Mouse (Mus musculus) limb, embryonic 13.5 days (tissue): ENCODE measurements at regions not wholly inside any gene's neighbourhood (a gene's known extent, or its start where the extent isn't known, plus 50 kb on each side); places are given as distances from the start of the nearest gene placed in this dataset.

Source experiments
- ATAC-seq: fragments of 200-750 bp; cut with Nextera tagmentation; 2 replicates; pipeline ENCODE4 v1.8.0; 2017; ENCODE audit warnings: low read depth, moderate number of reproducible peaks, moderate TSS enrichment; ENCODE audit not compliant: low FRiP score
- H3K27ac ChIP-seq: fragments of 300-500 bp; sonication (generic); 2 replicates; pipeline ENCODE4 v1.5.1; 2015; ENCODE audit warnings: inconsistent platforms, mild to moderate bottlenecking, moderate library complexity
- H3K27me3 ChIP-seq: fragments of 300-500 bp; sonication (generic); 2 replicates; pipeline ENCODE4 v1.6.1; 2015; ENCODE audit warnings: mild to moderate bottlenecking, inconsistent platforms
- H3K36me3 ChIP-seq: fragments of 300-500 bp; sonication (generic); 2 replicates; pipeline ENCODE4 v1.6.1; 2015; ENCODE audit warnings: inconsistent platforms, mild to moderate bottlenecking, moderate library complexity
- H3K4me1 ChIP-seq: fragments of 300-500 bp; sonication (generic); 2 replicates; pipeline ENCODE4 v1.6.1; 2015; ENCODE audit warnings: inconsistent platforms
- H3K4me2 ChIP-seq: fragments of 300-500 bp; sonication (generic); replicated peaks from 2 replicates; pipeline ENCODE4 v1.6.1; 2015; ENCODE audit warnings: inconsistent platforms, mild to moderate bottlenecking, moderate library complexity
- H3K4me3 ChIP-seq: fragments of 300-500 bp; sonication (generic); 2 replicates; pipeline ENCODE4 v1.5.1; 2015; ENCODE audit warnings: moderate library complexity, mild to moderate bottlenecking, inconsistent platforms
- H3K9ac ChIP-seq: fragments of 300-500 bp; sonication (generic); 2 replicates; pipeline ENCODE4 v1.6.1; 2015; ENCODE audit warnings: mild to moderate bottlenecking, inconsistent platforms
- H3K9me3 ChIP-seq: fragments of 300-500 bp; sonication (generic); 2 replicates; pipeline ENCODE4 v1.6.1; 2016; ENCODE audit warnings: inconsistent platforms
- WGBS: fragments of 180-500 bp; shearing (Covaris S2); methylation state at CpG from one replicate; pipeline ENCODE4 v1.1.7; 2015; 5-methylcytosine and 5-hydroxymethylcytosine counted together

DNA sequence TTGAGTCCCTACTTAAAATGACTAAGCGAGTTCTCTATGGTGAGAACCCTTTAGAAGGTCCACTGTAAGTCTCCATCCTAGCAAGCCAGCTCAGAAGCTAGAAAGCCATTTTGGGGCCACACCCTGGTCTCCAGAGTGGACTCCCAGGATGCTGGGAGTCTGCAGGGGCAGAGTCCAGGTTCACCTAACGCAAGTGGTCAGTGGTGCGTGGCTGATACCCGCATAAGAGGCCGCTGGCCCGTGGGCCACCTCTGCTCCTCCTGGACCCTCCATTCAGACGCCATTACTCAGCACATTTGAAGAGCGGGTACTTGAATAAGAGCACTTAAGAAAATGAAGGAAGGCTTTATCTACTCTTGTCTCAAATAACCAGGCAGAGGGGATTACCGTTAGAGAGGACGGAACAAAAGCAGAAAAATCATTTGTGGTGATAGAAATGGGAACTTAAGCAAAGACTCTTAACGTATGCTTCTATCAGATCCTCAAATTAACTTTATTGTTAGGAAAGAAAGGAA lies 504.4 kb downstream of the Irx1 start:
- peak overlapping the region; percentile 26 for H3K4me3 ChIP-seq
- no peaks in the 10 kb centered on the region for H3K36me3 ChIP-seq
- H3K4me2 ChIP-seq, result peak overlapping the region; percentile 55
- no peaks in the 10 kb centered on the region for H3K9me3 ChIP-seq
- no peak overlapping the region for H3K9ac ChIP-seq
- WGBS, result 47% methylated on average over 11 of the region's 11 CpGs
- ATAC-seq, result peak; percentile 49; the same call in 1 of the 2 replicates
- H3K4me1 ChIP-seq, result peaks cover 27% of the 10 kb centered on the region
- peaks cover 72% of the 10 kb centered on the region for H3K27me3 ChIP-seq
- H3K27ac ChIP-seq, result peak overlapping the region; percentile 58; the same call in 1 of the 2 replicates

- peaks cover 72% of the 10 kb centered on the region for H3K27me3 ChIP-seq
Observed at GRCm38 (mm10) chr13:71458061-71458935, 505.2 kb downstream of the Irx1 start.

GRCm38 (mm10) chr13:71457550-71457949 lies 506.0 kb downstream of the Irx1 start:
- Histone ChIP-seq H3K27ac (peak overlapping the region; percentile 29; the same call in 1 of the 2 replicates), H3K27me3 (peaks cover 66% of the 10 kb centered on the region), H3K4me2 (no peak overlapping the region), H3K4me1 (peaks cover 34% of the 10 kb centered on the region), H3K36me3 (no peaks in the 10 kb centered on the region), H3K9me3 (no peaks in the 10 kb centered on the region), H3K9ac (no peak overlapping the region), H3K4me3 (no peak overlapping the region)
- WGBS, result 59% methylated on average over 3 of the region's 3 CpGs
- ATAC-seq, result no peak

More at GRCm38 (mm10) chr13:71458061-71458935, 505.2 kb downstream of the Irx1 start:
- Histone ChIP-seq H3K36me3 (no peaks in the 10 kb centered on the region), H3K9ac (0 out of 2 replicates have a peak overlapping the region, but pooled peaks have one; percentile 26), H3K4me1 (peaks cover 33% of the 10 kb centered on the region), H3K4me2 (peak overlapping the region; percentile 55), H3K27ac (peak overlapping the region; percentile 58; the same call in 1 of the 2 replicates), H3K9me3 (no peaks in the 10 kb centered on the region), H3K4me3 (peak overlapping the region; percentile 26)
- ATAC-seq, result peak; percentile 85
- 4% methylated on average over 25 of the region's 25 CpGs for WGBS

DNA sequence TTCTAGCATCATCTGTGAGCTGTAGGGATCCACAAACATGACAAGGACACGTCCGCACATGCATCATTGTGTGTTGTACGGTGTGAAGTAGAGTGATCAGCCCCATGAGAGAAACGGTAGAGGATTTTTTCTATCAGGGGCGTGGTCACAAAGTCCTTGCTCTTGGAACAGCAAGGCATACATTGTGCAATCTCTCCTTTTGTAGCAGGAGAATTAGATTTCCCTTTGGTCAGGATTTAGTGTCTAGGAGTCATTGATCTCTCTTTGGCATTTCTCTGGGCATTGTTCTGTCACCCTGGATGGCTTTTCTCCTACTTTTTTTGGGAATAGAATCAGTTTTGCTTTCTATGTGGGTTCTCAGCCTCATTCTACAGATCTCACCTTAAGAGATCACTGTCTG lies 511.3 kb downstream of the Irx1 start:
- Histone ChIP-seq H3K4me1 (peaks cover 25% of the 10 kb centered on the region; the same call in 1 of the 2 replicates), H3K9me3 (no peaks in the 10 kb centered on the region), H3K27ac (peak overlapping the region; percentile 53; the same call in 1 of the 2 replicates), H3K36me3 (no peaks in the 10 kb centered on the region), H3K4me2 (no peak overlapping the region), H3K9ac (no peak overlapping the region), H3K4me3 (no peak overlapping the region), H3K27me3 (peaks cover 41% of the 10 kb centered on the region)
- 84% methylated on average over 5 of the region's 5 CpGs for WGBS
- ATAC-seq, result no peak

GRCm38 (mm10) chr13:71437601-71438099 lies 525.9 kb downstream of the Irx1 start:
- H3K4me1 ChIP-seq, result no peaks in the 10 kb centered on the region
- peaks cover 2% of the 10 kb centered on the region; the same call in 1 of the 2 replicates for H3K27me3 ChIP-seq
- H3K27ac ChIP-seq, result no peak overlapping the region
- ATAC-seq, result no peak
- no peaks in the 10 kb centered on the region for H3K9me3 ChIP-seq
- no peaks in the 10 kb centered on the region for H3K36me3 ChIP-seq
- no peak overlapping the region for H3K4me2 ChIP-seq
- WGBS, result 65% methylated on average over 2 of the region's 2 CpGs
- H3K4me3 ChIP-seq, result no peak overlapping the region
- no peak overlapping the region for H3K9ac ChIP-seq

DNA sequence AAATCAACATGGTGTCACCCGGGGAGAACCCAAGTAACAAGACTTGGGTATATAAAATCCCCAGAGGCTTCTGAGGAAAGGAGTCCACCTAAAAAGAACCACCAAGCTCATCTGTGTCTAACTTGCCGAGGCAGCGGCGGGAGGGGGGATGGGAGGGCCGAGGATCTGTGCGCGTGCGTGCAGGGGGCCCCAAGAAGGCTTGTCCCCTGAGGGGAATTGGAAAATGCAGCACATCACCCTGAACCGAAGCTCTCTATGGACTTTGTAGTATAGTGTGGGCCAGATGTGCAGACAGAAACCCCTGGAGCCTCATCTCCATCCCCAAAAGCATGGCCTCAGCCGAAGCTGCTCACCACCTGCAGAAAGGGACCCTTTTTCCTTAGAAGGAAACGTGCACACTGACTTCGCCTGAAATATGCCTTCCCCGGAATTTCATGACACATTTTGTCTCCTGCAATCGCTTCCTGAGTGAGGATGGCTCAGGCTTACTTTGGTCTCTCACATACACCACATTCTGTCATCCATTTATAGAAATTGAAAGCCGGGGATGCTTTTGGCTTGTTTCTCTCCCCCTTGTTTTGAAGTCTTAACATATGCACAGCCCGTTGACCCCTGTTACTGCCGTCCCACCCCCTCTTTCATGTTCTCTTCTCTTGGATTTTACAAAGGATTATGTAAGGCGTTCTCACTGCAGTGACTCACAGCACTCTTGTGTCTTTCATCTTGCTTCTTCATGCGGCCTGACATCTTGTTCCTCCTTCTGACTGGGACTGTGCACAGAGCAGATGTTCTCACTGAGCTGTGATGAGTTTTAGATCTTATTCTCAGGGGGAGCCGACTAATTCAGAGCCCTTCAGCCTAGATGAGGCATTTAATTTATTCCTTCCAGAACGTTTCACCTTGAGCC lies 559.6 kb downstream of the Irx1 start:
- no peaks in the 10 kb centered on the region for H3K9me3 ChIP-seq
- no peaks in the 10 kb centered on the region for H3K27me3 ChIP-seq
- H3K4me1 ChIP-seq, result no peaks in the 10 kb centered on the region
- H3K36me3 ChIP-seq, result no peaks in the 10 kb centered on the region
- ATAC-seq, result no peak
- H3K4me2 ChIP-seq, result no peak overlapping the region
- no peak overlapping the region for H3K4me3 ChIP-seq
- no peak overlapping the region for H3K9ac ChIP-seq
- no peak overlapping the region for H3K27ac ChIP-seq
- 55% methylated on average over 21 of the region's 21 CpGs for WGBS

- H3K36me3 ChIP-seq, result no peaks in the 10 kb centered on the region
- no peak for ATAC-seq
- H3K27ac ChIP-seq, result no peak overlapping the region
Observed at GRCm38 (mm10) chr13:71393716-71394309, 552.2 kb upstream of the Adamts16 start.

GRCm38 (mm10) chr13:71378641-71379040 lies 537.0 kb upstream of the Adamts16 start:
- no peak overlapping the region for H3K9ac ChIP-seq
- H3K4me2 ChIP-seq, result no peak overlapping the region
- no peaks in the 10 kb centered on the region for H3K36me3 ChIP-seq
- 90% methylated on average over 2 of the region's 2 CpGs for WGBS
- no peak overlapping the region for H3K27ac ChIP-seq
- H3K4me1 ChIP-seq, result no peaks in the 10 kb centered on the region
- H3K4me3 ChIP-seq, result no peak overlapping the region
- ATAC-seq, result no peak
- H3K27me3 ChIP-seq, result no peaks in the 10 kb centered on the region
- H3K9me3 ChIP-seq, result no peaks in the 10 kb centered on the region

More at GRCm38 (mm10) chr13:71393716-71394309, 552.2 kb upstream of the Adamts16 start:
- H3K4me1 ChIP-seq, result no peaks in the 10 kb centered on the region
- H3K4me3 ChIP-seq, result no peak overlapping the region
- H3K9ac ChIP-seq, result no peak overlapping the region
- H3K27me3 ChIP-seq, result no peaks in the 10 kb centered on the region
- 54% methylated on average over 10 of the region's 10 CpGs for WGBS
- H3K4me2 ChIP-seq, result no peak overlapping the region
- no peaks in the 10 kb centered on the region for H3K9me3 ChIP-seq

DNA sequence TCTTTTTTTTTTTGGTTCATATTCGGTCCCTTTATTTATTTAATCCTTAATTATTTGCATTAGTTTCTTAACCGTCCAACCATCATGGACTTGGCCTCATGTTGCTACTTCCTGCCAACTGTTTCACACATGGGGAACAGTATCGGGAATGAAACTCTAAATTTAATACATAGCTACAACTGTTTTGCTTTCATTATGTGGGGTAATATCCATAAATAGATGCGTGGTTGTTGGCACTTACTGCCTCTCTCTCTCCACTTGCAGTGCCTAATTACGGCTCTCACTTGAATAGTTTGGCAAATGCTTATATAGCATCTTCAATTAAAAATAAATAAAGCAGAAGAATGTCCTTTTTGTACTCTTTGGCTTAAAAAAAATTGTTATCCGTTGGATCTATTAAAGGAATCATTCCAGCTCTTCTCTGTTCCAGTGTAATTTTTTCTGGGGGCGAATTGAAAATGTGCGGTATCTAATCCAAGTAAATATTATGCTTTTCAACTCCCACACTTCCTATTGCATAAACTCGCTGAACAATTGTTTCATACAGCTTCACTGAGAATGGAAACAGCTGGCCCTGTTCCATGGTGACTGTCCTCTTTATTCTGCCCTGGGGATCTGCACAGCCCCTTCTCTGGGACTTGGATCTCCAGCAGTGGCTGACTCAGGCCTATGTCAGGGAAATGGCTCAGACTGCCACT lies 534.4 kb upstream of the Adamts16 start:
- 67% methylated on average over 9 of the region's 9 CpGs for WGBS
- Histone ChIP-seq H3K27ac (no peak overlapping the region), H3K9me3 (no peaks in the 10 kb centered on the region), H3K27me3 (no peaks in the 10 kb centered on the region), H3K9ac (no peak overlapping the region), H3K36me3 (no peaks in the 10 kb centered on the region), H3K4me1 (peaks cover 10% of the 10 kb centered on the region; the same call in 1 of the 2 replicates), H3K4me3 (no peak overlapping the region), H3K4me2 (no peak overlapping the region)
- ATAC-seq, result no peak

GRCm38 (mm10) chr13:71372701-71373685 lies 531.4 kb upstream of the Adamts16 start:
- no peaks in the 10 kb centered on the region for H3K27me3 ChIP-seq
- ATAC-seq, result no peak
- no peak overlapping the region for H3K9ac ChIP-seq
- WGBS, result 50% methylated on average over 10 of the region's 10 CpGs
- H3K27ac ChIP-seq, result no peak overlapping the region
- H3K4me3 ChIP-seq, result no peak overlapping the region
- H3K9me3 ChIP-seq, result no peaks in the 10 kb centered on the region
- no peaks in the 10 kb centered on the region for H3K36me3 ChIP-seq
- no peak overlapping the region for H3K4me2 ChIP-seq
- H3K4me1 ChIP-seq, result peaks cover 10% of the 10 kb centered on the region; the same call in 1 of the 2 replicates
